Mouse (Mus musculus) heart, postnatal 0 days (tissue): Measurements from ENCODE around the gene Lama2.

ENCODE experiments used
- CTCF ChIP-seq: IDR thresholded peaks from 2 replicates; pipeline ENCODE4 v1.5.1; 2016; ENCODE audit warnings: antibody characterized with exemption, control low read depth, low read depth
- EP300 ChIP-seq: IDR thresholded peaks from 2 replicates; pipeline ENCODE4 v1.6.1; 2016; ENCODE audit warnings: antibody characterized with exemption, low read depth

DNA sequence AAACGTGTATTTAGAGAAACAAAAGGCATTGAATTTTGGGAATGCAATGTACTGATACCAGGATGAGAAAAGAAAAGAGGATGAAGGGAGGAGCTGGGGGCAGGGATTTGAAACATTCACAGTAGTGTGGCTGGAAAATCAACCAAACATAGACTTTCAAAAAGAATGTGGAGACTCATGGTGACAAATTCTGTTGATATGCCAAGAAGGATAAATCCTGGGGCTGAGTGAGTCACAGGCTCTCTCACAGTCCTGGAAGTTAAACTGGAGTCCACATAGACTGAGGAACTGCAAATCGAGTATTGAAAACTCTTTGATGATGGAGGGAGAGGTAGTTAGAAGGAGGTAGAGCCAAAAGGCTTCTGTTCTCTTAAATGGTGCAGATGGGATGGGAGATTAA, 445.3 kb downstream of the Lama2 start:
- TF ChIP-seq CTCF (no peak), EP300 (no peak)
